Mouse (Mus musculus) liver, embryonic 14.5 days (tissue): ENCODE measurements around the gene Tas2r135. TPM values are rescaled to one million over a fixed set of nuclear protein-coding genes. Genes with fewer than 3 reads are reported as not detected.

Experiments
- ATAC-seq: fragments of 200-750 bp; cut with Nextera tagmentation; 2 replicates; pipeline ENCODE4 v1.8.0; 2017; ENCODE audit warnings: moderate number of reproducible peaks, mild to moderate bottlenecking, moderate library complexity; ENCODE audit not compliant: insufficient read depth
- DNase-seq, 3 experiments: peaks; one replicate each; pipeline ENCODE4 v3.0.0-alpha.2; 2012 to 2013; ENCODE audit warnings: low read depth in 3 of 3, low spot score in 3 of 3
- H3K27ac ChIP-seq: fragments of 300-500 bp; sonication (generic); 2 replicates; pipeline ENCODE4 v1.5.1; 2014; ENCODE audit warnings: moderate library complexity, mild to moderate bottlenecking, control low read depth, inconsistent platforms
- H3K27me3 ChIP-seq: fragments of 300-500 bp; sonication (generic); 2 replicates; pipeline ENCODE4 v1.6.1; 2014; ENCODE audit warnings: mild to moderate bottlenecking, low read length, moderate library complexity; ENCODE audit not compliant: control insufficient read depth, insufficient read depth
- H3K36me3 ChIP-seq: fragments of 300-500 bp; sonication (generic); replicated peaks from 2 replicates; pipeline ENCODE4 v1.6.1; 2014; ENCODE audit warnings: low read depth; ENCODE audit not compliant: control insufficient read depth, insufficient read depth
- H3K4me1 ChIP-seq, 2 experiments: fragments of 200-500 bp in 1 of 2; fragments of 300-500 bp in 1 of 2; sonication (generic) in 1 of 2; replicated peaks; 2 replicates each; pipeline ENCODE4 v1.6.1; 2012 to 2014; ENCODE audit warnings: antibody characterized with exemption in 1 of 2, inconsistent platforms in 1 of 2, low read length in 1 of 2; ENCODE audit not compliant: control insufficient read depth in 2 of 2, insufficient read depth in 2 of 2
- H3K4me2 ChIP-seq: fragments of 300-500 bp; sonication (generic); 2 replicates; pipeline ENCODE4 v1.6.1; 2014; ENCODE audit warnings: low read depth, mild to moderate bottlenecking, control low read depth, moderate library complexity
- H3K4me3 ChIP-seq, 2 experiments: fragments of 200-500 bp in 1 of 2; fragments of 300-500 bp in 1 of 2; sonication (generic) in 1 of 2; 2 replicates each; pipeline ENCODE4 v1.5.1; 2012 to 2014; ENCODE audit warnings: low read depth in 2 of 2, low read length in 2 of 2, mild to moderate bottlenecking in 2 of 2, control low read depth in 1 of 2, inconsistent platforms in 1 of 2, moderate library complexity in 1 of 2; ENCODE audit not compliant: insufficient read depth in 1 of 2
- H3K9ac ChIP-seq: fragments of 300-500 bp; sonication (generic); replicated peaks from 2 replicates; pipeline ENCODE4 v1.6.1; 2014; ENCODE audit warnings: mild to moderate bottlenecking, control low read depth, moderate library complexity
- H3K9me3 ChIP-seq: fragments of 300-500 bp; sonication (generic); 2 replicates; pipeline ENCODE4 v1.6.1; 2016; ENCODE audit warnings: low read length, mixed read lengths; ENCODE audit not compliant: control insufficient read depth
- CTCF ChIP-seq: IDR thresholded peaks from 2 replicates; pipeline ENCODE4 v1.5.1; 2016; ENCODE audit warnings: antibody characterized with exemption, low read depth, control low read depth
- EP300 ChIP-seq: IDR thresholded peaks from 2 replicates; pipeline ENCODE4 v1.6.1; 2016; ENCODE audit warnings: antibody characterized with exemption, low read depth
- WGBS: fragments of 180-500 bp; shearing (Covaris S2); extraction: QIAGEN DNeasy Blood & Tissue Kit; methylation state at CpG from one replicate; pipeline ENCODE4 v1.1.7; 2014; ENCODE audit not compliant: insufficient replicate concordance; 5-methylcytosine and 5-hydroxymethylcytosine counted together
- polyA plus RNA-seq, 2 experiments: library from polyadenylated mRNA; depleted of rRNA in 1 of 2; stranded (reverse) in 1 of 2; unstranded in 1 of 2; fragments of >200 nt; fragmentation: Nextera tagmentation in 1 of 2; extraction: Ambion mirVana in 1 of 2; gene quantifications; 2 replicates each; pipeline versions ENCODE4 v1.2.1 to v1.2.3; 2012 to 2014

Tas2r135 gene
- polyA plus RNA-seq, 2 experiments = not detected

- H3K4me2 ChIP-seq = no peak overlapping the region
- no peaks in the 10 kb centered on the region for H3K36me3 ChIP-seq
- H3K27ac ChIP-seq = no peak overlapping the region
- no peak overlapping the region for H3K4me3 ChIP-seq
- no peak for ATAC-seq
- 50% methylated on average over 4 of the region's 4 CpGs for WGBS
- H3K9ac ChIP-seq = no peak overlapping the region
- H3K27me3 ChIP-seq = no peaks in the 10 kb centered on the region
- peaks cover 0 to 2% of the 10 kb centered on the region in 2 experiments; a peak in 1 of 4 replicates for H3K4me1 ChIP-seq
- no peak for DNase-seq
- no peaks in the 10 kb centered on the region for H3K9me3 ChIP-seq
- TF ChIP-seq CTCF = no peak
- no peak for TF ChIP-seq EP300
These were observed 34.4 kb upstream of the Tas2r135 start for GRCm38 (mm10) chr6:42370630-42371363.

DNA sequence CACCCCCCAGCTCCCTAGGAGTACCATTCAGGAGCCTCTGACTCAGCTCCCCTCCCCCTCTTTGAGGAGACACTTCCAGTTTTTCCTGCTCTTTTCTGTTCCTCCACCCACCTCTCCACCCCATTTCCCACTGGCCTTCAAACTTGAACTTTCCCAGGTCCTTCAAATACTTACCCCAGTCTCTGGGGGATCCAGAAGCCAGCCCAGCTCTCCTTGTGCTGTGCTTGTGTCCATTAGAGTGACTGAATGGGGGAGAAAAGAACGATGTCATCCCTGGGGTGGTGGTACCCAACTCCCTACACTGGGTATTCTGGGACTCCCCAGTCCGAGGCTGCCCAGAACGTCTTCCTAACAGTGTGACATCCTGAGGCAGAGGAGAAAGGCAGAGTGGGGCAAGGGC is 33.2 kb upstream of the Tas2r135 start:
- Histone ChIP-seq H3K36me3 (no peaks in the 10 kb centered on the region), H3K9ac (no peak overlapping the region), H3K27me3 (no peaks in the 10 kb centered on the region), H3K27ac (no peak overlapping the region), H3K4me3 (no peak overlapping the region), H3K4me1 (peaks cover 0 to 2% of the 10 kb centered on the region in 2 experiments; a peak in 2 of 4 replicates), H3K4me2 (peak overlapping the region; percentile 61), H3K9me3 (no peaks in the 10 kb centered on the region)
- DNase-seq = no peak
- TF ChIP-seq EP300 (no peak), CTCF (no peak)
- 26% methylated on average over 3 of the region's 3 CpGs for WGBS
- no peak for ATAC-seq

- Histone ChIP-seq H3K4me2 (peak overlapping the region; percentile 61), H3K4me3 (peak overlapping the region in 1 of 2 experiments; percentile 15; a peak in 1 of 4 replicates), H3K4me1 (peaks cover 0 to 2% of the 10 kb centered on the region in 2 experiments; a peak in 2 of 4 replicates), H3K9me3 (no peaks in the 10 kb centered on the region), H3K27me3 (no peaks in the 10 kb centered on the region), H3K27ac (no peak overlapping the region), H3K36me3 (no peaks in the 10 kb centered on the region), H3K9ac (no peak overlapping the region)
- DNase-seq (no peak), ATAC-seq (peak; percentile 7; the same call in 1 of the 2 replicates)
- WGBS = 44% methylated on average over 9 of the region's 9 CpGs
- TF ChIP-seq EP300 (no peak), CTCF (no peak)
These were observed 32.8 kb upstream of the Tas2r135 start for GRCm38 (mm10) chr6:42372421-42372815.

DNA sequence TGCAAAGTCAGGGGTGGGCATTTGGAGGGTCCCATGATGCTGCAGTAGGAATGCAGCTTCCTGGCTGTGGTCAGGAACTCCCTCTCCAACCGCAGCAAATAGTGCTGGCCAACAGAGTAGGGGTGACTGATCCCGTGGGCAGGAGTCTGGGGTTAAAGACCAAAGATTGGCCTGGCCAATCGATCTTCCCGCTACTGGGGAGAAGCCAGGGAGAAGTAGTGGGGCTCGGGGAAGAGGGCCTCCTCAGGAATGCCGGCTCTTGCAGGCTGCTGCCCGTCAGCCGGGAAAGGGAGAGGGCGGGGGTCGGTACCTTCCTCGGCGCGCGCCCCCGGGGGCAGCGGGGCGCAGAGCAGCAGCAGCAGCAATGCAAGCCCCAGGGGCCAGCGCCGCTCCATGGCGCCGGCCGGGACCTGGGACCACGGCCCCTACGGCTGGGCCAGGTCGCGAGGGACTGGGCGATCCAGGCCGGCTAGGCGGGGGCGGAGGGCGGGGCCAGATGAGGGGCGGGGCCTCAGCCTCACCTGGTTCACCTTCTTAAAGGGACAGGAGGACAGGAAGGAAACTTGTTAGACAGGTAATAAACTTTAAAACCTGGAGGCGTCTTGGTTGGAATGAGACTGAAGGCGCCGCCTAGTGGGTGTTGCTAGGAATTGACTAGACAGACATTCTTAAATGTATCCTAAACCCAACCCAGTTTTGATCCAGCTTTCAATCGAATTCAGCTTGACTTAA is 32.3 kb upstream of the Tas2r135 start, which contains the start of gene Epha1:
Gene Epha1, minus strand, starts transcription at position 453 of the 732 bp plus-strand sequence.
- under 1% methylated on average over 35 of the region's 36 CpGs for WGBS
- Histone ChIP-seq H3K4me2 (peak within 1 kb of the TSS; percentile 61), H3K9ac (0 out of 2 replicates have a peak within 1 kb of the TSS, but pooled peaks have one; percentile 7), H3K27me3 (no peaks in the 10 kb centered on the region), H3K4me1 (peaks cover 0 to 2% of the 10 kb centered on the region in 2 experiments; a peak in 2 of 4 replicates), H3K27ac (no peak within 1 kb of the TSS; the same call in 1 of the 2 replicates), H3K4me3 (peak within 1 kb of the TSS; percentile 50), H3K9me3 (no peaks in the 10 kb centered on the region), H3K36me3 (no peaks in the 10 kb centered on the region)
- no peak for DNase-seq
- ATAC-seq = peak; percentile 79
- TF ChIP-seq CTCF (peak; percentile 33; the same call in 1 of the 2 replicates), EP300 (no peak)
